Mouse (Mus musculus) small intestine, adult 2 months (tissue): ENCODE measurements around the gene Cd47.

Experiments
- CTCF ChIP-seq: fragments of 200-500 bp; IDR thresholded peaks from 2 replicates; pipeline ENCODE4 v1.5.1; 2012; ENCODE audit warnings: low read depth, mild to moderate bottlenecking, control low read depth, inconsistent platforms, low read length, moderate library complexity, mixed read lengths; ENCODE audit not compliant: insufficient replicate concordance, insufficient read length; ENCODE audit errors: extremely low read depth
- POLR2A ChIP-seq: fragments of 200-500 bp; IDR thresholded peaks from 2 replicates; pipeline ENCODE4 v1.6.1; 2012; ENCODE audit warnings: low read depth, mild to moderate bottlenecking, control low read depth, inconsistent platforms, low read length, moderate library complexity

DNA sequence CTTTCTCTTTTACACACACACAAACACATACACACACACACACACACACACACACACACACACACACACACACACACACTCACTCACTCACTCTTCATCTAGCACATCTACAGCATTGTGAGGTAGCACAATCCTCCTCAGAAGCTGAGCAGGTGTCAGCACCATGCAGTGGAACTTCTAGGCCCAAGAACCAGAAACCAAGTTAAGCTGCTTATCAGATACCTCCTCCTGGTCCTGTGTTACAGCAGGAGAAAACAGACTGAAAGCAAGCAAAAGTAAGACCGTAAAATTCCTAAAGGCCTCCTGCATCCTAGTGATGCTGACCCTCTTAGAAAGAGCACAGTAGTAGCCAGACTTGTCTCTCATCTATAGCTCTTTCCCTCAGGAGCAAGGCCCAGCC is 67.9 kb downstream of the Cd47 start:
- no peak for TF ChIP-seq POLR2A
- no peak for TF ChIP-seq CTCF
